Comparison of ENCODE assay signal across 8 mouse cellular contexts in the genomic region with DNA sequence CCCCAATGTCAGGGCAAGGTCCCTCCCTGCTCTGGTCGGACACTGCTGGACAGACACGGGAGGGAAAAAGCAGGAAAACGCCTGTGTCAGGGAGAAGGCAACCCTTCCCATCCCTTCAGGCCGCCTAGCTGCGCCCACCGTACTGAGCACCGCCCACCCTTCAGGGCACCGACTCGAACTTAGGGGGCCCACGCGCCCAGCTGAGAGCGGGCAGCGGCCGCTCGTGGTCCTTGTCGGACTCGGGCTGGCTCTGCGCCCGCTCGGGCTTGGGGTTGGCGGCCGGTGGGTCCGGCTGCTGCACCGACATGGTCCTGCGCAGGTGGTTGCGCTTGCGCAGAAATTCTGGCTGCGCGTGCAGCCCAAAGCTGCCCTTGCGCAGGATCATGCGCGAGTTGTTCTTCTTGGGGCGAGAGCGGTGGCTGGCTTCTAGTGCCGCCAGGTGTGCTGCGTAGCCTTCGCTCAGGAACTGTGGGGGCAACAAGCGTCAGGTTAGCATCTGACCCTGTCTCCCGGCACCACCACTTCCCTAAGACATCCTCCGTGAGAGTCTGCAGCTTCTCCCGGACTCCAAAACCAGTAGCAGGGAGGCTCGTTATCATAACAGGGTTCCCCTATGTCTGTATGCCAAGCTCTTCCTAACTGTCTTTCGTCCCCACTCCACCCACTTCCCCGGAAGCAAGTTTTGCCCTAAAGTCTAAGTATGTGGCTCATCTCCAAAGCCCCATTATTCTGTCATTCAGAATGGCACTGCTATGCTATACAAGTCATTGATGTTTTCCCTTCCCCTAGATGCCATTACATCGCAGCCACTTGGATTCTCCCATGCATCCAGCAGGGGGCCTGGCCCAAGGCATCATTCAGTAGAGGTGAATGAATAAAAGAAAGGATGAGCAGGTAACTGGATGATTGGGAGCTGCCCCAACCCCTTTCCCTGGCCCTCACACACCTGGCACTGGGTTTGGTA. TPM values are rescaled to one million over a fixed set of nuclear protein-coding genes. Genes with fewer than 3 reads are reported as not detected.
DNase-seq lines count a peak whose midpoint lies in the region; ATAC-seq and TF ChIP-seq lines count a peak whose summit lies in the region.

No protein-coding gene starts in this region.

- peaks cover 59% of the 10 kb centered on the region for H3K27me3 ChIP-seq in E14TG2a.4 (ENCODE audit: insufficient read depth, low read length)
- peaks cover 45% of the 10 kb centered on the region for H3K27me3 ChIP-seq in embryonic facial prominence, embryonic 10.5 days (replicated peaks; ENCODE audit: low read depth, poor library complexity, severe bottlenecking)
- peaks cover 2% of the 10 kb centered on the region; the same call in 1 of the 2 replicates for H3K27me3 ChIP-seq in hindbrain, embryonic 16.5 days (replicated peaks; ENCODE audit: control insufficient read depth, insufficient read depth, low read length)
- peaks cover 28% of the 10 kb centered on the region for H3K27me3 ChIP-seq in liver, embryonic 16.5 days (ENCODE audit: control insufficient read depth, insufficient read depth, low read depth, low read length)
- H3K27me3 ChIP-seq in stomach, embryonic 14.5 days (ENCODE audit: control insufficient read depth, insufficient read depth, low read length), result no peaks in the 10 kb centered on the region

- peak overlapping the region; percentile 70 for H3K4me2 ChIP-seq in hindbrain, embryonic 16.5 days (ENCODE audit: low read length)
- peak overlapping the region; percentile 59 for H3K4me2 ChIP-seq in liver, embryonic 16.5 days (ENCODE audit: low read depth, low read length)
- H3K4me2 ChIP-seq in stomach, embryonic 14.5 days (replicated peaks; ENCODE audit: low read depth, low read length), result peak overlapping the region; percentile 86

- peak overlapping the region; percentile 68 for H3K4me3 ChIP-seq in gastrocnemius, adult 2 months
- peak overlapping the region; percentile 84 for H3K4me3 ChIP-seq in E14TG2a.4 (replicated peaks; ENCODE audit: low read length)
- H3K4me3 ChIP-seq in embryonic facial prominence, embryonic 10.5 days, result peak overlapping the region; percentile 72
- H3K4me3 ChIP-seq in hindbrain, embryonic 16.5 days (ENCODE audit: low read length), result peak overlapping the region; percentile 50
- peak overlapping the region; percentile 35 for H3K4me3 ChIP-seq in liver, embryonic 16.5 days (ENCODE audit: low read depth, low read length)
- H3K4me3 ChIP-seq in stomach, embryonic 14.5 days (ENCODE audit: low read depth, low read length), result peak overlapping the region; percentile 38

- H3K36me3 ChIP-seq in E14TG2a.4 (ENCODE audit: insufficient read depth, low read length), result peaks cover 19% of the 10 kb centered on the region
- H3K36me3 ChIP-seq in embryonic facial prominence, embryonic 10.5 days (replicated peaks), result peaks cover 24% of the 10 kb centered on the region
- H3K36me3 ChIP-seq in hindbrain, embryonic 16.5 days (ENCODE audit: control insufficient read depth, insufficient read depth, low read length), result no peaks in the 10 kb centered on the region; the same call in 1 of the 2 replicates
- H3K36me3 ChIP-seq in liver, embryonic 16.5 days (ENCODE audit: control insufficient read depth, insufficient read depth), result no peaks in the 10 kb centered on the region
- peaks cover 2% of the 10 kb centered on the region for H3K36me3 ChIP-seq in stomach, embryonic 14.5 days (ENCODE audit: control insufficient read depth, insufficient read depth, low read length)

- peaks cover 49% of the 10 kb centered on the region for H3K4me1 ChIP-seq in E14TG2a.4 (replicated peaks; ENCODE audit: low read depth, low read length)
- peaks cover 44% of the 10 kb centered on the region for H3K4me1 ChIP-seq in embryonic facial prominence, embryonic 10.5 days
- peaks cover 18% of the 10 kb centered on the region for H3K4me1 ChIP-seq in hindbrain, embryonic 16.5 days (ENCODE audit: control insufficient read depth, insufficient read depth, low read depth, low read length)
- H3K4me1 ChIP-seq in liver, embryonic 16.5 days (ENCODE audit: control insufficient read depth, low read depth, low read length), result peaks cover 2% of the 10 kb centered on the region; the same call in 1 of the 2 replicates
- 0 out of 2 replicates have a peak, but pooled peaks cover 7% of the 10 kb centered on the region for H3K4me1 ChIP-seq in stomach, embryonic 14.5 days (ENCODE audit: control insufficient read depth, insufficient read depth, low read length)

- 3% methylated on average over 45 of the region's 45 CpGs for WGBS in embryonic facial prominence, embryonic 10.5 days
- 2% methylated on average over 45 of the region's 45 CpGs for WGBS in hindbrain, embryonic 16.5 days
- WGBS in liver, embryonic 16.5 days (ENCODE audit: insufficient replicate concordance), result 3% methylated on average over 45 of the region's 45 CpGs
- 2% methylated on average over 45 of the region's 45 CpGs for WGBS in stomach, embryonic 14.5 days

- TF ChIP-seq CTCF in gastrocnemius, adult 2 months (IDR thresholded peaks at IDR 0.05), result peak; percentile 36; the same call in 1 of the 2 replicates
- TF ChIP-seq CTCF in E14TG2a.4 (conservative IDR thresholded peaks at IDR 0.05; ENCODE audit: low read length), result peak; percentile 34

- DNase-seq in gastrocnemius, adult 2 months, result peak; percentile 53
- DNase-seq in gastrocnemius, postnatal 25 days, result no peak
- DNase-seq in embryonic facial prominence, embryonic 10.5 days (ENCODE audit: low spot score), result peak; percentile 70
- no peak for DNase-seq in adrenal gland, postnatal 14 days

- no peak overlapping the region for H3K27ac ChIP-seq in gastrocnemius, adult 2 months
- peak overlapping the region; percentile 74 for H3K27ac ChIP-seq in embryonic facial prominence, embryonic 10.5 days (replicated peaks)
- peak overlapping the region; percentile 80 for H3K27ac ChIP-seq in hindbrain, embryonic 16.5 days (ENCODE audit: low read depth, low read length)
- H3K27ac ChIP-seq in liver, embryonic 16.5 days (ENCODE audit: low read length), result no peak overlapping the region
- no peak overlapping the region for H3K27ac ChIP-seq in stomach, embryonic 14.5 days (ENCODE audit: low read length)

- peak; percentile 86 for ATAC-seq in hindbrain, embryonic 16.5 days
- ATAC-seq in liver, embryonic 16.5 days (ENCODE audit: low read depth), result no peak; the same call in 1 of the 2 replicates
- peak; percentile 56 for ATAC-seq in stomach, embryonic 14.5 days (ENCODE audit: insufficient number of reproducible peaks, insufficient read depth, low FRiP score, low read depth)

- H3K9ac ChIP-seq in hindbrain, embryonic 16.5 days (ENCODE audit: low read depth, low read length), result peak overlapping the region; percentile 67
- H3K9ac ChIP-seq in liver, embryonic 16.5 days (ENCODE audit: low read depth, low read length), result no peak overlapping the region
- peak overlapping the region; percentile 40; the same call in 1 of the 2 replicates for H3K9ac ChIP-seq in stomach, embryonic 14.5 days (replicated peaks; ENCODE audit: low read depth, low read length)

- no peaks in the 10 kb centered on the region for H3K9me3 ChIP-seq in E14TG2a.4 (ENCODE audit: low read length)
- no peaks in the 10 kb centered on the region for H3K9me3 ChIP-seq in embryonic facial prominence, embryonic 10.5 days
- no peaks in the 10 kb centered on the region for H3K9me3 ChIP-seq in hindbrain, embryonic 16.5 days (ENCODE audit: control insufficient read depth, low read length)
- no peaks in the 10 kb centered on the region for H3K9me3 ChIP-seq in liver, embryonic 16.5 days (replicated peaks; ENCODE audit: control insufficient read depth, low read length)
- H3K9me3 ChIP-seq in stomach, embryonic 14.5 days (ENCODE audit: control insufficient read depth, low read depth, low read length), result no peaks in the 10 kb centered on the region

- intact Hi-C loops in gastrocnemius, adult 2 months (cut with DNase I), result loop anchor here (5.0 kb wide), 1 partner anchor 156 kb away; a partner anchor contains a TSS

RNA-seq across cellular contexts. Expression of a gene that starts 9.3 kb away (rescaled TPM):
- not detected for total RNA-seq in gastrocnemius, adult 2 months (2021)
- under 1 TPM; 0.64 to 0.70 TPM for total RNA-seq in gastrocnemius, postnatal 25 days (2021)
- 219 and 242 TPM in 2 replicates for polyA plus RNA-seq in embryonic facial prominence, embryonic 10.5 days (2016; fragmentation: Nextera tagmentation; extraction: Ambion mirVana)
- 33.5 and 38.5 TPM in 2 replicates for polyA plus RNA-seq in hindbrain, embryonic 16.5 days (2015; fragmentation: Nextera tagmentation; extraction: Ambion mirVana)
- 16.2 and 16.5 TPM in 2 replicates for polyA plus RNA-seq in liver, embryonic 16.5 days (2015; fragmentation: Nextera tagmentation; extraction: Ambion mirVana)
- 106 and 114 TPM in 2 replicates for polyA plus RNA-seq in stomach, embryonic 14.5 days (2014; fragmentation: Nextera tagmentation; extraction: Ambion mirVana)
- 13.2 and 13.4 TPM in 2 replicates for total RNA-seq in adrenal gland, postnatal 14 days (2021)

RNA-seq across cellular contexts. Expression of a gene that starts 13.9 kb away (rescaled TPM):
- not detected for total RNA-seq in gastrocnemius, adult 2 months (2021)
- total RNA-seq in gastrocnemius, postnatal 25 days (2021), result not detected
- 0.36 and 0.52 TPM in 2 replicates for polyA plus RNA-seq in embryonic facial prominence, embryonic 10.5 days (2016; fragmentation: Nextera tagmentation; extraction: Ambion mirVana)
- polyA plus RNA-seq in hindbrain, embryonic 16.5 days (2015; fragmentation: Nextera tagmentation; extraction: Ambion mirVana), result 0.27 and 0.41 TPM in 2 replicates
- polyA plus RNA-seq in liver, embryonic 16.5 days (2015; fragmentation: Nextera tagmentation; extraction: Ambion mirVana), result 0.09 and 0.12 TPM in 2 replicates
- polyA plus RNA-seq in stomach, embryonic 14.5 days (2014; fragmentation: Nextera tagmentation; extraction: Ambion mirVana), result 0.11 TPM in 1 of 2 replicates, not detected in the other
- total RNA-seq in adrenal gland, postnatal 14 days (2021), result 0.15 and 0.41 TPM in 2 replicates

Comparison
In these comparisons a context has a peak if more than half of its experiments do, and no peak if none do; other contexts are left out.
1. DNase-seq: peak in gastrocnemius, adult 2 months (single experiment) and embryonic facial prominence, embryonic 10.5 days (single experiment); none in gastrocnemius, postnatal 25 days (single experiment) and adrenal gland, postnatal 14 days (single experiment).
2. H3K27ac ChIP-seq: peak in embryonic facial prominence, embryonic 10.5 days (single experiment) and hindbrain, embryonic 16.5 days (single experiment); none in gastrocnemius, adult 2 months (single experiment), liver, embryonic 16.5 days (single experiment) and stomach, embryonic 14.5 days (single experiment).
3. Peak in every context shown above with its lines, with median percentiles within 50 percentile points of each other: H3K4me3 ChIP-seq and H3K4me2 ChIP-seq.